Mouse (Mus musculus) urinary bladder, postnatal 14 days (tissue): ENCODE data around the gene Yipf4.
A peak's percentile ranks its signal among the peaks of the same experiment; 100 is the strongest.

Source experiments
- DNase-seq: peaks from one replicate; pipeline ENCODE4 v3.0.0; 2021; ENCODE audit warnings: low spot score

Gene Yipf4

GRCm38 (mm10) chr17:74526117-74526516 lies 36.8 kb downstream of the Yipf4 start:
- no peak for DNase-seq

DNA sequence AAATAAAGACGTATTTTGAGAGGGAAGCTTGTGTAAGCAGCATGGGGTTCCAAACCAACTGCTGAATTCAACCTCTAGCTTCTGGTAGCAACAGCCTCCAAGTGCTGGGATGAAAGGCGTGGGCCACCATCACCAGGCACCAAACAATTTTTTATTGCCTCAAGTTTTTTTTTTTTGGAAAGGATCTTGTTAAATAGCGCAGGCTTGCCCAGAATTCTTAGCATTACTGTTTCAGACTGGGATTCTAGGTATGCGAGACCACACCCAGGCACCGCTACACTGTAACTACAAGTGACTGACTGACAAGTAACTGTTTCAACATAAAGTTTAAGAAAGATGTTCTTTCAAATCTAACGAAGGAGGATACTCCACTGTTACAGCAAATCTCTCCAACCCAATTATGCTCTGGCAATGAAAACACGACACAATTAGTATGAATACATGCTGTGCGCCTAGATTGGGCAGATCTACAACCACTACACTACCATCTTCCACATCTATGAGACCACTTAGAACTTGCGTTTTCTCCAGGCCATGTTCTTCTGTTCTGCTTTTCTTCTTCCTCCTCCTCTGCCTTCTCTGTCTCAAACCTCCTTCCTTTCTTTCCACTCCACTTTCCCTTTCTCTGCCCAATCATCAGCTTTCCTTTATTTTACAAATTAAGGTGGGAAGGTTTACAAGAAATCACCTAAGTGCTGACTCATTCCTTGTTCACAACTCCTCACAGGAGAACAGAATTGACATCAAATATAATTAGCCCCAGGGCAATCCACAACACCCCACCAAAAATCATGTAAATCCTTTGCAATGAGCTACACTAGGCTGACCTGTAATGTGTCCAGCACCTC lies 37.7 kb downstream of the Yipf4 start:
- peak; percentile 5 for DNase-seq

- DNase-seq = peak; percentile 100
These were observed 38.7 kb downstream of the Yipf4 start, which contains the start of gene Birc6 for GRCm38 (mm10) chr17:74527729-74528607. Birc6 (plus strand) TSS chr17:74528295.

GRCm38 (mm10) chr17:74528648-74529532 lies 39.6 kb downstream of the Yipf4 start:
- DNase-seq = no peak

GRCm38 (mm10) chr17:74529533-74529824 lies 40.2 kb downstream of the Yipf4 start:
- DNase-seq = no peak

DNA sequence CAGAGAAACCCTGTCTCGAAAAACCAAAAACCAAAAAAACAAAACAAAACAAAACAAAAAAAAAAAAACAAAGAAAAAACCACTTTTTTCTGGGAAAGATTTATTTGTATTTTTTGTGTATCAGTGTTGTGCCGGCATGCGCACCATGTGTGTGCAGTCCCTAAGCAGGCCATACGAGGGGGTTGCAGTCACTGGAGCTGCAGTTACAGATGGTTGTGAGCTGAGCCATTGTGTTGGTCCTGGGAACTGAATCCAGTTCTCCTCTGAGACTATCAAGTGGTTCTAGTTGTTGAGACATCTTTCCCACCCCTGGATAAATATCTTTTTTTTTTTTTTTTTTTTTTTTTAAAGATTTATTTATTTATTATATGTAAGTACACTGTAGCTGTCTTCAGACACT lies 45.7 kb downstream of the Yipf4 start:
- no peak for DNase-seq

DNA sequence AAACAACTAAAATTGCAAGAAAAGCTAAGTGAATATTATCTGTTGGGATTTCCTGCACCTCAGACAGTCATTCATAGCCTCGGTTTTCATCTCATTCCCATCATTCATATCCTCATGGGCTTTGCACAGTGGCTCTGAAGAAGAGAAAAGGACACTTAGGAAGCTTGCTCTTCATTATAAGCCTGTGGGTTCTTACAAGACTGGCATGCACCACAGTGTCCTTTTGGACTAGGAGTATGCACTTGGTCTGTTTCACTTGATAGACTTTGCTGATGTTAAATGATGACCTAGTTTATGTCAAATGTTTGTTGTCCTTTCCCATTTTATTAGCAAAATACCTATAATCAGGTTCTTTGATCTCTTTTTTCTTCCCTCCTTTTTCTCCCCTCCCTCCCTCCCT lies 48.2 kb downstream of the Yipf4 start:
- DNase-seq = no peak

DNA sequence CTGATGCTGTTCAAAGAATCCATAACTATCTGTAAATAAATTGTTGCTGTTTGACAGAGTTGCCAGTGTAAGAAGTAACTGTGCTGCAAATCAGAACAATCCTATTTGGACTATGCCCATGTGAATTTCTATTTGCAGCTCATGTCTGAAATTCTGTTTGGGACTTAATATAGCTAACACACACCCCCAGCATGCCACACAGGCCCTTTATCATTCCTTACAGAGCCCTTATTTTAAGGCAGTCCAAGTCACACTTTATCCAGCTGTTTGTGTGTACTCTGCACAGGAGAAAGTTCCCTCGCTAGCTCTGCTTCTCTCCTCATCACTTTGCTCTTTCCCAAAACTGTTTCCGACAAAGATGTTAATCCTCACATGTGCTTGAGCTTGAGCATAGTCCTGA lies 54.3 kb downstream of the Yipf4 start:
- no peak for DNase-seq
